Mouse (Mus musculus) liver, adult 2 months (tissue): Measurements from ENCODE around the gene Obscn.

Experiments
- CTCF ChIP-seq: fragments of 200-500 bp; IDR thresholded peaks from 2 replicates; pipeline ENCODE4 v1.5.1; 2011; ENCODE audit warnings: low read depth, low read length, control low read depth
- POLR2A ChIP-seq: fragments of 200-500 bp; IDR thresholded peaks from 2 replicates; pipeline ENCODE4 v1.6.1; 2011; ENCODE audit warnings: low read length, control low read depth; ENCODE audit not compliant: insufficient read depth; ENCODE audit errors: extremely low read depth

- TF ChIP-seq CTCF (no peak), POLR2A (no peak)
Observed at GRCm38 (mm10) chr11:59142962-59143361, 6.8 kb upstream of the Obscn start.
